Mouse (Mus musculus) embryonic facial prominence, embryonic 13.5 days (tissue): ENCODE data around the gene Rgs13. TPM values are rescaled to one million over a fixed set of nuclear protein-coding genes. Genes with fewer than 3 reads are reported as not detected.

ENCODE experiments used
- ATAC-seq: fragments of 200-750 bp; cut with Nextera tagmentation; 2 replicates; pipeline ENCODE4 v1.8.0; 2017; ENCODE audit warnings: low read depth; ENCODE audit not compliant: insufficient number of reproducible peaks, insufficient read depth, low FRiP score, low TSS enrichment
- H3K27ac ChIP-seq: fragments of 300-500 bp; sonication (generic); 2 replicates; pipeline ENCODE4 v1.5.1; 2015; ENCODE audit warnings: moderate library complexity, mild to moderate bottlenecking, inconsistent platforms
- H3K27me3 ChIP-seq: fragments of 300-500 bp; sonication (generic); 2 replicates; pipeline ENCODE4 v1.6.1; 2015; ENCODE audit warnings: mild to moderate bottlenecking, inconsistent platforms
- H3K36me3 ChIP-seq: fragments of 300-500 bp; sonication (generic); 2 replicates; pipeline ENCODE4 v1.6.1; 2015; ENCODE audit warnings: mild to moderate bottlenecking, inconsistent platforms
- H3K4me1 ChIP-seq: fragments of 300-500 bp; sonication (generic); 2 replicates; pipeline ENCODE4 v1.6.1; 2015; ENCODE audit warnings: inconsistent platforms
- H3K4me2 ChIP-seq: fragments of 300-500 bp; sonication (generic); 2 replicates; pipeline ENCODE4 v1.6.1; 2015; ENCODE audit warnings: moderate library complexity, mild to moderate bottlenecking, inconsistent platforms
- H3K4me3 ChIP-seq: fragments of 300-500 bp; sonication (generic); 2 replicates; pipeline ENCODE4 v1.5.1; 2015; ENCODE audit warnings: mild to moderate bottlenecking, inconsistent platforms
- H3K9ac ChIP-seq: fragments of 300-500 bp; sonication (generic); 2 replicates; pipeline ENCODE4 v1.6.1; 2015; ENCODE audit warnings: mild to moderate bottlenecking, inconsistent platforms
- H3K9me3 ChIP-seq: fragments of 300-500 bp; sonication (generic); 2 replicates; pipeline ENCODE4 v1.6.1; 2016; ENCODE audit warnings: inconsistent platforms
- WGBS: fragments of 180-500 bp; shearing (Covaris S2); methylation state at CpG from one replicate; pipeline ENCODE4 v1.1.7; 2015; ENCODE audit warnings: mixed read lengths; 5-methylcytosine and 5-hydroxymethylcytosine counted together
- polyA plus RNA-seq: library from polyadenylated mRNA; unstranded; fragments of >200 nt; fragmentation: Nextera tagmentation; extraction: Ambion mirVana; gene quantifications from 2 replicates; pipeline ENCODE4 v1.2.1, GENCODE M21; 2015

The Rgs13 gene
- polyA plus RNA-seq, 1 experiment from 2014 or later, result 0.35 TPM

GRCm38 (mm10) chr1:144090410-144090809 is 86.8 kb downstream of the Rgs13 start:
- Histone ChIP-seq H3K9ac (no peak overlapping the region), H3K27me3 (no peaks in the 10 kb centered on the region), H3K4me2 (no peak overlapping the region), H3K9me3 (no peaks in the 10 kb centered on the region), H3K4me3 (no peak overlapping the region), H3K36me3 (no peaks in the 10 kb centered on the region), H3K4me1 (no peaks in the 10 kb centered on the region), H3K27ac (no peak overlapping the region)
- ATAC-seq, result no peak
- WGBS, result 66% methylated on average over 1 of the region's 1 CpGs

Other genes starting within 250 kb of the Rgs13 start
- gene Rgs2, start 173.2 kb downstream of the Rgs13 start, polyA plus RNA-seq, result 76.3 and 79.1 TPM in 2 replicates
- 0.21 and 0.52 TPM in 2 replicates for gene Rgs1, start 71.9 kb upstream of the Rgs13 start, polyA plus RNA-seq